ENCODE assay signal across 8 mouse cellular contexts in genomic region chr12:112877073-112877576, GRCm38 (mm10). TPM values are rescaled to one million over a fixed set of nuclear protein-coding genes. Genes with fewer than 3 reads are reported as not detected.
A peak's percentile ranks its signal among the peaks of the same experiment; 100 is the strongest.
DNase-seq lines count a peak whose midpoint lies in the region; ATAC-seq and TF ChIP-seq lines count a peak whose summit lies in the region.

No protein-coding gene starts in this region.

- H3K4me2 ChIP-seq in limb, embryonic 14.5 days (replicated peaks; ENCODE audit: low read depth, low read length, severe bottlenecking) = peak overlapping the region; percentile 80
- H3K4me2 ChIP-seq in stomach, embryonic 15.5 days = peak overlapping the region; percentile 78

- peaks cover 15% of the 10 kb centered on the region for H3K4me1 ChIP-seq in limb, embryonic 14.5 days (ENCODE audit: control insufficient read depth, insufficient read depth, low read length)
- H3K4me1 ChIP-seq in stomach, embryonic 15.5 days = peaks cover 38% of the 10 kb centered on the region

- 4% methylated on average over 17 of the region's 17 CpGs for WGBS in limb, embryonic 14.5 days
- WGBS in stomach, embryonic 15.5 days = 6% methylated on average over 17 of the region's 17 CpGs

- ATAC-seq in limb, embryonic 14.5 days (ENCODE audit: low FRiP score, low read depth) = no peak
- no peak for ATAC-seq in stomach, embryonic 15.5 days (ENCODE audit: insufficient read depth, low FRiP score, low read depth)

- H3K9me3 ChIP-seq in limb, embryonic 14.5 days (ENCODE audit: control insufficient read depth, low read length) = no peaks in the 10 kb centered on the region
- no peaks in the 10 kb centered on the region for H3K9me3 ChIP-seq in stomach, embryonic 15.5 days

- H3K36me3 ChIP-seq in limb, embryonic 14.5 days (ENCODE audit: control insufficient read depth, insufficient read depth, low read length) = no peaks in the 10 kb centered on the region
- no peaks in the 10 kb centered on the region for H3K36me3 ChIP-seq in stomach, embryonic 15.5 days

- DNase-seq in cerebellum, postnatal 10 days = peak; percentile 49 to 57
- DNase-seq in cerebellum, adult 8-10 months = no peak
- DNase-seq in retina, embryonic 14.5 days (ENCODE audit: low spot score) = peak; percentile 7
- no peak for DNase-seq in retina, postnatal 1 day
- no peak for DNase-seq in limb, embryonic 14.5 days (ENCODE audit: low spot score)
- no peak for DNase-seq in embryo, embryonic 10 days (ENCODE audit: low spot score)
- no peak for DNase-seq in T-cell, adult 2 months (ENCODE audit: low spot score)

- peak overlapping the region; percentile 40 for H3K4me3 ChIP-seq in limb, embryonic 14.5 days (replicated peaks; ENCODE audit: low read length)
- H3K4me3 ChIP-seq in stomach, embryonic 15.5 days (replicated peaks) = peak overlapping the region; percentile 37

- peak overlapping the region; percentile 53 for H3K9ac ChIP-seq in limb, embryonic 14.5 days (ENCODE audit: low read depth, low read length, severe bottlenecking)
- H3K9ac ChIP-seq in stomach, embryonic 15.5 days = peak overlapping the region; percentile 5; the same call in 1 of the 2 replicates

- TF ChIP-seq POLR2A in limb, embryonic 14.5 days (IDR thresholded peaks at IDR 0.05; ENCODE audit: borderline replicate concordance, extremely low read depth, insufficient read depth, insufficient read length) = no peak

- peaks cover 51% of the 10 kb centered on the region for H3K27me3 ChIP-seq in limb, embryonic 14.5 days (ENCODE audit: control insufficient read depth, insufficient read depth, low read length)
- peaks cover 52% of the 10 kb centered on the region for H3K27me3 ChIP-seq in stomach, embryonic 15.5 days (replicated peaks)

- H3K27ac ChIP-seq in limb, embryonic 14.5 days (replicated peaks; ENCODE audit: low read depth, low read length) = no peak overlapping the region; the same call in 1 of the 2 replicates
- H3K27ac ChIP-seq in stomach, embryonic 15.5 days = peak overlapping the region; percentile 37; the same call in 1 of the 2 replicates

RNA-seq across cellular contexts. Expression of gene Gpr132, which starts 9.1 kb away (rescaled TPM):
- 0.50 and 0.63 TPM in 2 replicates for polyA plus RNA-seq in limb, embryonic 14.5 days (2012; rRNA removed)
- 0.29 and 0.36 TPM in 2 replicates for polyA plus RNA-seq in limb, embryonic 14.5 days (2014; fragmentation: Nextera tagmentation; extraction: Ambion mirVana)
- 0.33 and 0.41 TPM in 2 replicates for polyA plus RNA-seq in stomach, embryonic 15.5 days (2015; fragmentation: Nextera tagmentation; extraction: Ambion mirVana)

RNA-seq across cellular contexts. Expression of gene Cdca4, which starts 47.9 kb away (rescaled TPM):
- polyA plus RNA-seq in limb, embryonic 14.5 days (2012; rRNA removed) = 81.0 and 89.9 TPM in 2 replicates
- 113 and 126 TPM in 2 replicates for polyA plus RNA-seq in limb, embryonic 14.5 days (2014; fragmentation: Nextera tagmentation; extraction: Ambion mirVana)
- 97.0 and 100 TPM in 2 replicates for polyA plus RNA-seq in stomach, embryonic 15.5 days (2015; fragmentation: Nextera tagmentation; extraction: Ambion mirVana)

RNA-seq across cellular contexts. Expression of gene Jag2, which starts 52.5 kb away (rescaled TPM):
- 45.8 and 48.4 TPM in 2 replicates for polyA plus RNA-seq in limb, embryonic 14.5 days (2012; rRNA removed)
- 12.5 and 14.3 TPM in 2 replicates for polyA plus RNA-seq in limb, embryonic 14.5 days (2014; fragmentation: Nextera tagmentation; extraction: Ambion mirVana)
- 6.0 and 7.0 TPM in 2 replicates for polyA plus RNA-seq in stomach, embryonic 15.5 days (2015; fragmentation: Nextera tagmentation; extraction: Ambion mirVana)

Comparison
In these comparisons a context has a peak if more than half of its experiments do, and no peak if none do; other contexts are left out.
1. DNase-seq: peak in cerebellum, postnatal 10 days (2 of 2) and retina, embryonic 14.5 days (single experiment); none in cerebellum, adult 8-10 months (single experiment), retina, postnatal 1 day (single experiment), limb, embryonic 14.5 days (single experiment), embryo, embryonic 10 days (single experiment) and T-cell, adult 2 months (single experiment).